Mouse (Mus musculus) limb, embryonic 14.5 days (tissue): ENCODE measurements around the gene Eed. TPM values are rescaled to one million over a fixed set of nuclear protein-coding genes. Genes with fewer than 3 reads are reported as not detected.

ENCODE experiments used
- ATAC-seq: fragments of 200-750 bp; cut with Nextera tagmentation; 2 replicates; pipeline ENCODE4 v1.8.0; 2017; ENCODE audit warnings: low read depth, moderate number of reproducible peaks, moderate TSS enrichment; ENCODE audit not compliant: low FRiP score
- DNase-seq: peaks from one replicate; pipeline ENCODE4 v3.0.0-alpha.2; 2015; ENCODE audit warnings: low spot score
- H3K27ac ChIP-seq: fragments of 300-500 bp; sonication (generic); replicated peaks from 2 replicates; pipeline ENCODE4 v1.5.1; 2014; ENCODE audit warnings: low read depth, mild to moderate bottlenecking, low read length, moderate library complexity, mixed read lengths
- H3K27me3 ChIP-seq: fragments of 300-500 bp; sonication (generic); 2 replicates; pipeline ENCODE4 v1.6.1; 2014; ENCODE audit warnings: low read length, mixed read lengths; ENCODE audit not compliant: control insufficient read depth, insufficient read depth
- H3K36me3 ChIP-seq: fragments of 300-500 bp; sonication (generic); 2 replicates; pipeline ENCODE4 v1.6.1; 2014; ENCODE audit warnings: mild to moderate bottlenecking, low read length, moderate library complexity, mixed read lengths; ENCODE audit not compliant: control insufficient read depth, insufficient read depth
- H3K4me1 ChIP-seq: fragments of 300-500 bp; sonication (generic); 2 replicates; pipeline ENCODE4 v1.6.1; 2014; ENCODE audit warnings: antibody characterized with exemption, low read length, mixed read lengths; ENCODE audit not compliant: control insufficient read depth, insufficient read depth
- H3K4me2 ChIP-seq: fragments of 300-500 bp; sonication (generic); replicated peaks from 2 replicates; pipeline ENCODE4 v1.6.1; 2014; ENCODE audit warnings: low read depth, mild to moderate bottlenecking, low read length, moderate library complexity; ENCODE audit not compliant: severe bottlenecking
- H3K4me3 ChIP-seq: fragments of 300-500 bp; sonication (generic); replicated peaks from 2 replicates; pipeline ENCODE4 v1.5.1; 2014; ENCODE audit warnings: low read length
- H3K9ac ChIP-seq: fragments of 300-500 bp; sonication (generic); 2 replicates; pipeline ENCODE4 v1.6.1; 2014; ENCODE audit warnings: mild to moderate bottlenecking, low read depth, low read length, moderate library complexity; ENCODE audit not compliant: severe bottlenecking
- H3K9me3 ChIP-seq: fragments of 300-500 bp; sonication (generic); 2 replicates; pipeline ENCODE4 v1.6.1; 2016; ENCODE audit warnings: low read length; ENCODE audit not compliant: control insufficient read depth
- POLR2A ChIP-seq: fragments of 200-500 bp; IDR thresholded peaks from 2 replicates; pipeline ENCODE4 v1.8.0; 2012; ENCODE audit warnings: inconsistent platforms, mild to moderate bottlenecking, moderate library complexity, borderline replicate concordance; ENCODE audit not compliant: insufficient read depth, insufficient read length; ENCODE audit errors: extremely low read depth
- WGBS: fragments of 180-500 bp; shearing (Covaris S2); extraction: QIAGEN DNeasy Blood & Tissue Kit; methylation state at CpG from one replicate; pipeline ENCODE4 v1.1.7; 2014; 5-methylcytosine and 5-hydroxymethylcytosine counted together
- polyA plus RNA-seq, 2 experiments: library from polyadenylated mRNA; depleted of rRNA in 1 of 2; stranded (reverse) in 1 of 2; unstranded in 1 of 2; fragments of >200 nt; fragmentation: Nextera tagmentation in 1 of 2; extraction: Ambion mirVana in 1 of 2; gene quantifications; 2 replicates each; pipeline versions ENCODE4 v1.2.1 to v1.2.3; 2012 to 2014

Gene Eed
- polyA plus RNA-seq, 2 experiments, result 62.8 to 99.5 TPM

GRCm38 (mm10) chr7:89940571-89941463 lies 40.0 kb downstream of the Eed start, which contains the start of gene Hikeshi:
Hikeshi (minus strand) TSS chr7:89941204.
- ATAC-seq (peak; percentile 99), DNase-seq (peak; percentile 98)
- H3K4me2 ChIP-seq, result peak within 1 kb of the TSS; percentile 69
- peak within 1 kb of the TSS; percentile 78 for H3K9ac ChIP-seq
- TF ChIP-seq POLR2A, result peak; percentile 29; the same call in 1 of the 2 replicates
- no peaks in the 10 kb centered on the region for H3K36me3 ChIP-seq
- WGBS, result under 1% methylated on average over 43 of the region's 45 CpGs
- 0 out of 2 replicates have a peak, but pooled peaks cover 5% of the 10 kb centered on the region for H3K4me1 ChIP-seq
- peak within 1 kb of the TSS; percentile 87 for H3K4me3 ChIP-seq
- no peaks in the 10 kb centered on the region for H3K27me3 ChIP-seq
- no peaks in the 10 kb centered on the region for H3K9me3 ChIP-seq
- H3K27ac ChIP-seq, result peak within 1 kb of the TSS; percentile 67; the same call in 1 of the 2 replicates

GRCm38 (mm10) chr7:89939497-89940353 lies 41.1 kb downstream of the Eed start:
- 59% methylated on average over 15 of the region's 15 CpGs for WGBS
- H3K4me1 ChIP-seq, result 0 out of 2 replicates have a peak, but pooled peaks cover 5% of the 10 kb centered on the region
- peak overlapping the region; percentile 87 for H3K4me3 ChIP-seq
- no peaks in the 10 kb centered on the region for H3K27me3 ChIP-seq
- no peak for ATAC-seq
- peaks cover 2% of the 10 kb centered on the region; the same call in 1 of the 2 replicates for H3K36me3 ChIP-seq
- peak overlapping the region; percentile 69 for H3K4me2 ChIP-seq
- TF ChIP-seq POLR2A, result no peak
- DNase-seq, result no peak
- peak overlapping the region; percentile 78 for H3K9ac ChIP-seq
- H3K9me3 ChIP-seq, result no peaks in the 10 kb centered on the region
- H3K27ac ChIP-seq, result no peak overlapping the region

GRCm38 (mm10) chr7:89923441-89924180 lies 57.2 kb downstream of the Eed start:
- no peak overlapping the region for H3K9ac ChIP-seq
- no peaks in the 10 kb centered on the region for H3K9me3 ChIP-seq
- no peak for DNase-seq
- H3K4me3 ChIP-seq, result no peak overlapping the region
- no peak for ATAC-seq
- no peak overlapping the region for H3K27ac ChIP-seq
- H3K36me3 ChIP-seq, result peaks cover 20% of the 10 kb centered on the region
- no peak overlapping the region for H3K4me2 ChIP-seq
- TF ChIP-seq POLR2A, result no peak
- 94% methylated on average over 15 of the region's 15 CpGs for WGBS
- no peaks in the 10 kb centered on the region for H3K4me1 ChIP-seq
- H3K27me3 ChIP-seq, result no peaks in the 10 kb centered on the region

- Histone ChIP-seq H3K27ac (no peak overlapping the region), H3K27me3 (no peaks in the 10 kb centered on the region), H3K4me2 (no peak overlapping the region), H3K9me3 (no peaks in the 10 kb centered on the region), H3K4me3 (no peak overlapping the region), H3K4me1 (no peaks in the 10 kb centered on the region), H3K9ac (no peak overlapping the region), H3K36me3 (peaks cover 11% of the 10 kb centered on the region; the same call in 1 of the 2 replicates)
- DNase-seq (no peak), ATAC-seq (no peak)
- TF ChIP-seq POLR2A, result no peak
- WGBS, result 80% methylated on average over 4 of the region's 4 CpGs
These were observed 63.0 kb downstream of the Eed start for GRCm38 (mm10) chr7:89917776-89918175.
